Mouse (Mus musculus) kidney, embryonic 15.5 days (tissue): ENCODE measurements around the gene Ccdc85a. TPM values are rescaled to one million over a fixed set of nuclear protein-coding genes. Genes with fewer than 3 reads are reported as not detected.
A peak's percentile ranks its signal among the peaks of the same experiment; 100 is the strongest.
"Not testable (repeated sequence)": the region's sequence is repeated elsewhere in the genome, so short reads cannot be mapped to it uniquely, and the experiment has no call there.

Experiments used
- ATAC-seq: fragments of 200-750 bp; cut with Nextera tagmentation; replicated peaks from 2 replicates; pipeline ENCODE4 v1.8.0; 2017; ENCODE audit warnings: moderate TSS enrichment; ENCODE audit not compliant: low FRiP score
- H3K27ac ChIP-seq: fragments of 300-500 bp; sonication (generic); 2 replicates; pipeline ENCODE4 v1.5.1; 2015; ENCODE audit warnings: mild to moderate bottlenecking, inconsistent platforms
- H3K27me3 ChIP-seq: fragments of 300-500 bp; sonication (generic); 2 replicates; pipeline ENCODE4 v1.6.1; 2015; ENCODE audit warnings: inconsistent platforms
- H3K36me3 ChIP-seq: fragments of 300-500 bp; sonication (generic); 2 replicates; pipeline ENCODE4 v1.6.1; 2015; ENCODE audit warnings: inconsistent platforms
- H3K4me1 ChIP-seq: fragments of 300-500 bp; sonication (generic); 2 replicates; pipeline ENCODE4 v1.6.1; 2015; ENCODE audit warnings: inconsistent platforms
- H3K4me2 ChIP-seq: fragments of 300-500 bp; sonication (generic); 2 replicates; pipeline ENCODE4 v1.6.1; 2015; ENCODE audit warnings: moderate library complexity, mild to moderate bottlenecking, inconsistent platforms
- H3K4me3 ChIP-seq: fragments of 300-500 bp; sonication (generic); replicated peaks from 2 replicates; pipeline ENCODE4 v1.5.1; 2015; ENCODE audit warnings: mild to moderate bottlenecking, inconsistent platforms
- H3K9ac ChIP-seq: fragments of 300-500 bp; sonication (generic); 2 replicates; pipeline ENCODE4 v1.6.1; 2015; ENCODE audit warnings: mild to moderate bottlenecking, inconsistent platforms
- H3K9me3 ChIP-seq: fragments of 300-500 bp; sonication (generic); replicated peaks from 2 replicates; pipeline ENCODE4 v1.6.1; 2016; ENCODE audit warnings: inconsistent platforms
- WGBS: fragments of 180-500 bp; shearing (Covaris S2); methylation state at CpG from one replicate; pipeline ENCODE4 v1.1.7; 2015; ENCODE audit warnings: mixed read lengths; 5-methylcytosine and 5-hydroxymethylcytosine counted together
- polyA plus RNA-seq: library from polyadenylated mRNA; unstranded; fragments of >200 nt; fragmentation: Nextera tagmentation; extraction: Ambion mirVana; gene quantifications from 2 replicates; pipeline ENCODE4 v1.2.1, GENCODE M21; 2015

Ccdc85a gene
- polyA plus RNA-seq, 1 experiment from 2014 or later, result 2.7 TPM

DNA sequence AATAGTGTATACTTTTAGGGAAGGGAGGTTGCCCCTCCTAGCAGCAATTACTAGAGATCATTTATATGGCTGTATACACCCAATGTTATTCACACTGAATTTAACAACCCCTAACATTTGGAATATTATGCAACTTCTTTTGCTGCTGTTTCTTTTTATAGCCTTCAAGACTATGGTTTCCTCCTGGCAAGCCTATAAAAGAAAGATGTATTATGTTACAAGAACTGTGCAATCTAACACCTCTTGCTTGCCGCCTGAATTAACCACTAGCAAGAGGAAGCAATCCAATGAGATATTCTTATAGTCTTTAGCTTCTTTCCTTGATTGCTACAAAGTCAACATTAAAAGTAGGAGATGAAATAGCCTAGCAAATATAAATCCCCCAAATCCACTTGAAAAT lies 187.0 kb downstream of the Ccdc85a start:
- H3K9ac ChIP-seq, result no peak overlapping the region
- peak; percentile 54; the same call in 1 of the 2 replicates for ATAC-seq
- no peaks in the 10 kb centered on the region for H3K9me3 ChIP-seq
- 17% methylated on average over 1 of the region's 1 CpGs for WGBS
- H3K27ac ChIP-seq, result no peak overlapping the region
- no peaks in the 10 kb centered on the region for H3K36me3 ChIP-seq
- H3K4me3 ChIP-seq, result no peak overlapping the region
- no peaks in the 10 kb centered on the region for H3K27me3 ChIP-seq
- no peak overlapping the region for H3K4me2 ChIP-seq
- H3K4me1 ChIP-seq, result no peaks in the 10 kb centered on the region

GRCm38 (mm10) chr11:28375891-28376290 lies 208.2 kb downstream of the Ccdc85a start:
- Histone ChIP-seq H3K4me3 (no peak overlapping the region), H3K9ac (no peak overlapping the region)

GRCm38 (mm10) chr11:28374636-28375035 lies 209.5 kb downstream of the Ccdc85a start:
- no peak for ATAC-seq
- H3K4me2 ChIP-seq, result no peak overlapping the region
- no peaks in the 10 kb centered on the region for H3K36me3 ChIP-seq
- no peak overlapping the region for H3K9ac ChIP-seq
- no peaks in the 10 kb centered on the region for H3K9me3 ChIP-seq
- H3K27me3 ChIP-seq, result no peaks in the 10 kb centered on the region
- H3K4me3 ChIP-seq, result no peak overlapping the region
- no peak overlapping the region for H3K27ac ChIP-seq
- H3K4me1 ChIP-seq, result no peaks in the 10 kb centered on the region

More at GRCm38 (mm10) chr11:28375891-28376290, 208.2 kb downstream of the Ccdc85a start:
- Histone ChIP-seq H3K27me3 (no peaks in the 10 kb centered on the region), H3K4me2 (no peak overlapping the region), H3K27ac (no peak overlapping the region), H3K36me3 (no peaks in the 10 kb centered on the region), H3K4me1 (no peaks in the 10 kb centered on the region), H3K9me3 (no peaks in the 10 kb centered on the region)
- ATAC-seq, result no peak

DNA sequence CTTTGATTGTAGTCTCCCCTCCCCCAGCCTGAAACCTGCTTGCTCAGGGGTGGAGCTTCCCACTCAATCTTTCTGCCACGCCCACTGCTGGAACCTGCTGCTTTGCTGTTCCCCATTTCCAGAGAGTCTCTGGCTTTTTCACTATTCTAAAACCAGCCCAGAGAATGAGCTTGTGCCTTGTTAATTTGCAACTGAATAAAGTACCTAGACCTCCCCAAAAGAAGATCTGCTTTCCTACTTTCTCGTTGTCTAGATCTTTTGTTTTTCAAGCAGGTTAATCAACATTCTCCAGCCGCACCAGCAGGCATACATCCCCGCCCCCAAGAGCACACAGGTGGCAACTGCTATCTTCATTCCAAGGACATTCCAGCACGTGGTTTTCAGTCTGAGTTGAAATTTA lies 212.7 kb downstream of the Ccdc85a start:
- not testable (repeated sequence) for H3K36me3 ChIP-seq, H3K4me2 ChIP-seq, ATAC-seq, H3K9ac ChIP-seq, H3K4me1 ChIP-seq, H3K27ac ChIP-seq, H3K27me3 ChIP-seq, H3K4me3 ChIP-seq, H3K9me3 ChIP-seq
- 67% methylated on average over 5 of the region's 5 CpGs for WGBS

- H3K9me3 ChIP-seq, result no peaks in the 10 kb centered on the region
- no peaks in the 10 kb centered on the region for H3K27me3 ChIP-seq
- ATAC-seq, result no peak
- peak overlapping the region; percentile 40 for H3K4me3 ChIP-seq
- H3K27ac ChIP-seq, result no peak overlapping the region
- peak overlapping the region; percentile 42; the same call in 1 of the 2 replicates for H3K9ac ChIP-seq
- WGBS, result 61% methylated on average over 2 of the region's 2 CpGs
- peaks cover 8% of the 10 kb centered on the region for H3K4me1 ChIP-seq
- H3K36me3 ChIP-seq, result no peaks in the 10 kb centered on the region
- peak overlapping the region; percentile 65 for H3K4me2 ChIP-seq
These were observed 218.2 kb downstream of the Ccdc85a start for GRCm38 (mm10) chr11:28365929-28366244.

DNA sequence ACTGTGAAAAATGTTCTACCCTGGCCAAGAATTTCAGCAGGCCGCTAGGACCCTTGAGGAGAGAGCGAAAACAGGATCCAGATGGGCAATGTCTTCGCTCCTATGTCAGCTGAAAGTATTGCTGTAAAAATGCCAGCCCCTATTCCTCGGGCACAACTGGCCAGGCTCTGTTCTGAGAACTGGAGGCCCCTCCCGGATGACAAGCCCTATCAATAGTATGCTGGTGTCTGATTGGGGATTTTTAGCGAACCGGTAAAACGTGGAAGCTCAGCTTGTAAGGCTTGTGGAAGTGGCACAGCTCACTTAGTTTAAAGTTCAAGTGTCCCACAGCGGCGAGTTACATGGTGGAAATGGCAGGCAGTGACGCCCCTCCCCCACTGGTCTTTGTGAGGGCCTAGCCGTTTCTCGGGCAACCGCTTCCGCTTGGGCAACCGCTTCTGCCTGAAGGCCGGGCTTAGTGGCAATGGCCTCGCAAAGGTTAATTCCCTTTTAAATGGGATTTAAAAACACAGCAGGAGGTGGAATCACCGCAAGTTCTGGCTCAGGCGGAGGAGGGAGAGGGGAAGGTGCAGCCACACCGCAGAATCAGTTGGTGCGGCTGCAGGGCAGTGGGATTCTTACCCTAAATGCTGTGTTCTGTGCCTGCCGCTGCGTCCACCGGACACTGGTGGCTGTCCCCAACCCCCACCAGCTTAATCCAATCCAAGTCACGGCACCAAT lies 218.8 kb downstream of the Ccdc85a start:
- peak overlapping the region; percentile 65 for H3K4me2 ChIP-seq
- H3K9ac ChIP-seq, result peak overlapping the region; percentile 42
- H3K4me3 ChIP-seq, result peak overlapping the region; percentile 40
- peaks cover 8% of the 10 kb centered on the region for H3K4me1 ChIP-seq
- ATAC-seq, result peak; percentile 97
- no peaks in the 10 kb centered on the region for H3K27me3 ChIP-seq
- no peaks in the 10 kb centered on the region for H3K36me3 ChIP-seq
- 10% methylated on average over 26 of the region's 26 CpGs for WGBS
- H3K9me3 ChIP-seq, result no peaks in the 10 kb centered on the region
- no peak overlapping the region for H3K27ac ChIP-seq

GRCm38 (mm10) chr11:28343465-28343864 lies 240.7 kb downstream of the Ccdc85a start:
- H3K36me3 ChIP-seq, result no peaks in the 10 kb centered on the region
- H3K27me3 ChIP-seq, result no peaks in the 10 kb centered on the region
- ATAC-seq, result no peak
- no peaks in the 10 kb centered on the region for H3K4me1 ChIP-seq
- no peak overlapping the region for H3K9ac ChIP-seq
- H3K27ac ChIP-seq, result no peak overlapping the region
- 83% methylated on average over 2 of the region's 2 CpGs for WGBS
- no peak overlapping the region for H3K4me2 ChIP-seq
- H3K9me3 ChIP-seq, result no peaks in the 10 kb centered on the region
- H3K4me3 ChIP-seq, result no peak overlapping the region

GRCm38 (mm10) chr11:28341887-28342286 lies 242.2 kb downstream of the Ccdc85a start:
- no peak for ATAC-seq
- H3K9me3 ChIP-seq, result no peaks in the 10 kb centered on the region
- WGBS, result 60% methylated on average over 5 of the region's 5 CpGs
- H3K4me3 ChIP-seq, result no peak overlapping the region
- H3K4me2 ChIP-seq, result no peak overlapping the region
- no peaks in the 10 kb centered on the region for H3K4me1 ChIP-seq
- no peak overlapping the region for H3K9ac ChIP-seq
- no peaks in the 10 kb centered on the region for H3K36me3 ChIP-seq
- no peak overlapping the region for H3K27ac ChIP-seq
- no peaks in the 10 kb centered on the region for H3K27me3 ChIP-seq

GRCm38 (mm10) chr11:28339224-28340150 lies 244.6 kb downstream of the Ccdc85a start, which contains the start of gene Gm6685:
Gene Gm6685 (minus strand): TSS chr11:28339867.
- 94% methylated on average over 45 of the region's 45 CpGs for WGBS
- ATAC-seq, result not testable (repeated sequence)

More at GRCm38 (mm10) chr11:28339224-28340150, 244.6 kb downstream of the Ccdc85a start, which contains the start of gene Gm6685:
- not testable (repeated sequence) for H3K27ac ChIP-seq, H3K4me1 ChIP-seq, H3K9ac ChIP-seq, H3K27me3 ChIP-seq, H3K36me3 ChIP-seq, H3K9me3 ChIP-seq, H3K4me3 ChIP-seq, H3K4me2 ChIP-seq

Other genes with a start within 250 kb of the Ccdc85a start
- 0.30 TPM in 1 of 2 replicates, not detected in the other for gene Gm6685, start 244.5 kb downstream of the Ccdc85a start, polyA plus RNA-seq